Mouse (Mus musculus) heart, postnatal 14 days (tissue): ENCODE data around the gene Crybg3. TPM values are rescaled to one million over a fixed set of nuclear protein-coding genes. Genes with fewer than 3 reads are reported as not detected.
A peak's percentile ranks its signal among the peaks of the same experiment; 100 is the strongest.

Experiments used
- DNase-seq, 2 experiments: peaks; one replicate each; pipeline ENCODE4 v3.0.0; 2021 to 2022
- intact Hi-C: fragments of 180-260 bp; cut with DNase I; formaldehyde crosslinking; loops from one replicate; pipeline ENCODE4 v1.15.1; 2025
- total RNA-seq, 2 experiments: library from RNA; stranded (reverse); gene quantifications; 2 replicates each; pipeline ENCODE4 v1.2.3; 2021

The Crybg3 gene
- total RNA-seq, 2 experiments from 2014 or later, result 64.1 to 67.2 TPM

- no peak for DNase-seq
- intact Hi-C loops, result no loop called here
These were observed 55.4 kb downstream of the Crybg3 start for GRCm38 (mm10) chr16:59545360-59545759.

- intact Hi-C loops, result no loop called here
These were observed 59.4 kb downstream of the Crybg3 start for GRCm38 (mm10) chr16:59541382-59541781.

GRCm38 (mm10) chr16:59540944-59541343 lies 59.8 kb downstream of the Crybg3 start:
- DNase-seq, result no peak
- intact Hi-C loops, result no loop called here

More at GRCm38 (mm10) chr16:59541382-59541781, 59.4 kb downstream of the Crybg3 start:
- DNase-seq, result no peak

- intact Hi-C loops, result loop anchor here (2.0 to 5.0 kb wide), 2 partner anchors 67 to 81 kb away; partner anchors contain the start of gene Crybg3
- DNase-seq, result no peak
These were observed 65.1 kb downstream of the Crybg3 start for GRCm38 (mm10) chr16:59535673-59536072.

- peak; percentile 40 to 44 for DNase-seq
- intact Hi-C loops, result loop anchor here (2.0 kb wide), 1 partner anchor 82 kb away; no protein-coding TSS in a partner anchor
These were observed 66.4 kb downstream of the Crybg3 start for GRCm38 (mm10) chr16:59534349-59534748.

GRCm38 (mm10) chr16:59532561-59532960 lies 68.2 kb downstream of the Crybg3 start:
- no peak for DNase-seq
- intact Hi-C loops, result no loop called here

- intact Hi-C loops, result no loop called here
- no peak for DNase-seq
These were observed 69.5 kb downstream of the Crybg3 start for GRCm38 (mm10) chr16:59531243-59531642.

- DNase-seq, result no peak
- intact Hi-C loops, result loop anchor here (5.0 kb wide), 1 partner anchor 37 kb away; no protein-coding TSS in a partner anchor
These were observed 71.2 kb downstream of the Crybg3 start for GRCm38 (mm10) chr16:59529570-59529969.

GRCm38 (mm10) chr16:59526939-59527338 lies 73.8 kb downstream of the Crybg3 start:
- DNase-seq, result no peak
- intact Hi-C loops, result loop anchor here (5.0 kb wide), 1 partner anchor 35 kb away; no protein-coding TSS in a partner anchor

GRCm38 (mm10) chr16:59521752-59522423 lies 78.9 kb downstream of the Crybg3 start:
- DNase-seq, result no peak
- intact Hi-C loops, result no loop called here

- intact Hi-C loops, result loop anchor here (5.0 kb wide), 1 partner anchor 45 kb away; the partner anchor contains the start of gene Riox2
- peak in 1 of 2 experiments; percentile 27 for DNase-seq
These were observed 83.1 kb downstream of the Crybg3 start for GRCm38 (mm10) chr16:59517447-59518219.

- DNase-seq, result peak in 1 of 2 experiments; percentile 10
- intact Hi-C loops, result loop anchor here (5.0 kb wide), 1 partner anchor 45 kb away; the partner anchor contains the start of gene Riox2
These were observed 83.8 kb downstream of the Crybg3 start for GRCm38 (mm10) chr16:59516965-59517364.

GRCm38 (mm10) chr16:59515169-59515568 lies 85.6 kb downstream of the Crybg3 start:
- no peak for DNase-seq
- intact Hi-C loops, result loop anchor here (5.0 kb wide), 1 partner anchor 43 kb away; the partner anchor contains the start of gene Riox2

GRCm38 (mm10) chr16:59509830-59510229 lies 90.9 kb downstream of the Crybg3 start:
- DNase-seq, result no peak
- intact Hi-C loops, result no loop called here

GRCm38 (mm10) chr16:59499180-59499579 lies 101.6 kb downstream of the Crybg3 start:
- no peak for DNase-seq
- intact Hi-C loops, result no loop called here

- intact Hi-C loops, result no loop called here
These were observed 102.8 kb downstream of the Crybg3 start for GRCm38 (mm10) chr16:59497947-59498346.

GRCm38 (mm10) chr16:59493199-59493598 lies 107.6 kb downstream of the Crybg3 start:
- intact Hi-C loops, result loop anchor here (5.0 kb wide), 1 partner anchor 34 kb away; no protein-coding TSS in a partner anchor
- DNase-seq, result no peak

More at GRCm38 (mm10) chr16:59497947-59498346, 102.8 kb downstream of the Crybg3 start:
- DNase-seq, result no peak

GRCm38 (mm10) chr16:59487975-59488548 lies 112.7 kb downstream of the Crybg3 start:
- intact Hi-C loops, result no loop called here
- DNase-seq, result no peak

GRCm38 (mm10) chr16:59487239-59487638 lies 113.5 kb downstream of the Crybg3 start:
- intact Hi-C loops, result no loop called here
- DNase-seq, result no peak

GRCm38 (mm10) chr16:59477955-59478354 lies 122.8 kb downstream of the Crybg3 start:
- intact Hi-C loops, result loop anchor here (5.0 kb wide), 1 partner anchor 124 kb away; the partner anchor contains the start of gene Crybg3
- no peak for DNase-seq
